Mouse (Mus musculus) liver, embryonic 16.5 days (tissue): ENCODE measurements at regions not wholly inside any gene's neighbourhood (a gene's known extent, or its start where the extent isn't known, plus 50 kb on each side); places are given as distances from the start of the nearest gene placed in this dataset.

Source experiments
- ATAC-seq: fragments of 200-750 bp; cut with Nextera tagmentation; 2 replicates; pipeline ENCODE4 v1.8.0; 2017; ENCODE audit warnings: low read depth, mild to moderate bottlenecking, moderate number of reproducible peaks, moderate library complexity
- H3K27ac ChIP-seq: fragments of 300-500 bp; sonication (generic); 2 replicates; pipeline ENCODE4 v1.5.1; 2014; ENCODE audit warnings: mild to moderate bottlenecking, low read length
- H3K27me3 ChIP-seq: fragments of 300-500 bp; sonication (generic); 2 replicates; pipeline ENCODE4 v1.6.1; 2014; ENCODE audit warnings: low read depth, low read length, mixed read lengths; ENCODE audit not compliant: control insufficient read depth, insufficient read depth
- H3K36me3 ChIP-seq: fragments of 300-500 bp; sonication (generic); 2 replicates; pipeline ENCODE4 v1.6.1; 2014; ENCODE audit warnings: mild to moderate bottlenecking; ENCODE audit not compliant: control insufficient read depth, insufficient read depth
- H3K4me1 ChIP-seq: fragments of 300-500 bp; sonication (generic); 2 replicates; pipeline ENCODE4 v1.6.1; 2014; ENCODE audit warnings: low read depth, low read length, mixed read lengths; ENCODE audit not compliant: control insufficient read depth
- H3K4me2 ChIP-seq: fragments of 300-500 bp; sonication (generic); 2 replicates; pipeline ENCODE4 v1.6.1; 2014; ENCODE audit warnings: low read depth, low read length, mixed read lengths
- H3K4me3 ChIP-seq: fragments of 300-500 bp; sonication (generic); 2 replicates; pipeline ENCODE4 v1.5.1; 2014; ENCODE audit warnings: low read depth, mild to moderate bottlenecking, low read length
- H3K9ac ChIP-seq: fragments of 300-500 bp; sonication (generic); 2 replicates; pipeline ENCODE4 v1.6.1; 2014; ENCODE audit warnings: low read depth, low read length
- H3K9me3 ChIP-seq: fragments of 300-500 bp; sonication (generic); replicated peaks from 2 replicates; pipeline ENCODE4 v1.6.1; 2016; ENCODE audit warnings: low read length; ENCODE audit not compliant: control insufficient read depth
- WGBS: fragments of 180-500 bp; shearing (Covaris S2); extraction: QIAGEN DNeasy Blood & Tissue Kit; methylation state at CpG from one replicate; pipeline ENCODE4 v1.1.7; 2014; ENCODE audit not compliant: insufficient replicate concordance; 5-methylcytosine and 5-hydroxymethylcytosine counted together

DNA sequence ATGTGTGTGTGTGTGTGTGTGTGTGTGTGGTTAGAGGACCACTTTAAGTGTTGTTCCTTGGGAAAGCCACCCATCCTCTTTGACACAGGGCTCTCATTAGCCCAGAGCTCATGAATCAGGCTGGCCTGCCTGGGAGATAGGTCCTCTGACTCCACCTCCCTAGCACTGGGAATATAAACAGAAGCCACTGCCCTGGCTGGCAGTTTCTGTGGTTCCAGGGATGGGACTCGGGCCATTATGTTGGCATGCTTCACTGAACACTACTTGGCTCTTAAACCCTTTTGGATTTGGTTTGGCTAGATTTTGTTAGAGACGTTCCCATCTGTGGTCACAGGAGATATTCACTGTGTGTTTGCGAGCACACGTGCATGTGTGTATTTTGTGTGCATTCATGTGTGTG, 100.2 kb upstream of the Zbtb40 start:
- WGBS: 80% methylated on average over 4 of the region's 4 CpGs
- Histone ChIP-seq H3K9me3 (0 out of 2 replicates have a peak, but pooled peaks cover 2% of the 10 kb centered on the region), H3K27ac (no peak overlapping the region), H3K27me3 (no peaks in the 10 kb centered on the region), H3K36me3 (no peaks in the 10 kb centered on the region), H3K4me1 (no peaks in the 10 kb centered on the region), H3K4me2 (no peak overlapping the region), H3K4me3 (no peak overlapping the region), H3K9ac (no peak overlapping the region)
- no peak for ATAC-seq

DNA sequence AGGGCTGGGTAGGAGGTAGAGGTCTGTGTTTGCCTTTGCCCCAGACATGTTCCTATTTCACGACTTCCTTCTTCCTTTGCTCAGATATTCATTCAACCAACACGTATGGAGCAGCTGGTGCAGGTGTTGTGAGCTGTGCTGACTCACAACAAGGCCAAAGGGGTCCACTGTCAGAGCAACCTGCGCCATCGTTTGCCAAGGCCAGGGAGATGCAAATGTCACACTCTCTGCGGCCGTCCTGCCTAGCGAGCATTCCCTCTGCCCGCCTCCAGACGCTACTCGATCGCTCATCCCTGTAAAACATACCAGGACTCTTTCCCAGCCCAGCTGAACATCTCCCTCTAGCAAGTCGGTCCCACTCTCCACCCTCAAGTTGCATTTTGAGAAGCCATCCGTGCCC, 99.2 kb upstream of the Zbtb40 start:
- 63% methylated on average over 13 of the region's 13 CpGs for WGBS
- Histone ChIP-seq H3K27ac (no peak overlapping the region), H3K4me2 (no peak overlapping the region), H3K36me3 (no peaks in the 10 kb centered on the region), H3K27me3 (no peaks in the 10 kb centered on the region), H3K9ac (no peak overlapping the region), H3K4me3 (no peak overlapping the region), H3K9me3 (0 out of 2 replicates have a peak, but pooled peaks cover 2% of the 10 kb centered on the region), H3K4me1 (no peaks in the 10 kb centered on the region)
- no peak for ATAC-seq

DNA sequence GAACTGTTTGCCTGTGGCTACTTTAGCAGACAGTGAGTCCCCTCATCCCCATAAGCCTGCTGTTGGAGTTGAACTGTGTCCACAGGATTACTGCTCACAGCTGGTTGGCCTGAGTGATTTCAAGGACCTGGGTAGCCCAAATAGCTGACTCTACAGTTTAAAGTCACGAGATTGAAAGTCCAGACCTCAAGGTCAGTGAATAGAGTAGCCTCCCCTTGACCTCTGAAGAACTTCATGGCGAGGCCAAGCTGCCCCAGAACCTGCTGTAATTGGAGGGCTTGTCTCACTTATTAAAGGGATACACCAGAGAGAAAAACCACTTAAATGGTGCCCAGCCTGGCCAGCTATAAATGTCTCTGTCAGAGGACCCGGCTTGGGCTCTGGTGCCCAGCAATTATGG, 97.7 kb upstream of the Zbtb40 start:
- 38% methylated on average over 3 of the region's 3 CpGs for WGBS

DNA sequence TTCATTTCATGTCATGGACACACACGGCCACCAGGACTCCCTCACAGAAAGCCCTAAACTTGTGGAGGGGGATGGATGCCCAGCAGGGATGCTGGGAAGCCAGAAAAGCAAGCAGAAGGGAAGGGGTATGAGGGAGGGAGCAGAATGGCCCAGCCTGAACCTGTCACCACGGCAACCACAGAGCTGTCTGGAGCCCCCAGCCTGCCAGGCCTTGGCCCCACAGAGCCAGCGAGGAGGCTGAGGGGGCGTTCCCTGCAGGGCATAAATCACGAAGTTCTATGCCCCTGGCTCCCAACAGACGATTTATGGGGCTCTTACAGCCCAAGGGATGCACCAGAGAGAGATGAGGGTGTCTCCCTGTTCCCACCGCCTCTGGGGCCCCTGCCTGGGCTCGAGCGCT, 93.7 kb upstream of the Zbtb40 start:
- H3K4me3 ChIP-seq: no peak overlapping the region
- H3K27ac ChIP-seq: no peak overlapping the region
- H3K9ac ChIP-seq: no peak overlapping the region
- WGBS: 46% methylated on average over 9 of the region's 9 CpGs
- no peaks in the 10 kb centered on the region for H3K9me3 ChIP-seq
- H3K4me1 ChIP-seq: no peaks in the 10 kb centered on the region
- no peak for ATAC-seq
- peaks cover 6% of the 10 kb centered on the region; the same call in 1 of the 2 replicates for H3K27me3 ChIP-seq
- no peaks in the 10 kb centered on the region for H3K36me3 ChIP-seq
- no peak overlapping the region for H3K4me2 ChIP-seq

More for the DNA sequence above, 97.7 kb upstream of the Zbtb40 start:
- Histone ChIP-seq H3K27me3 (no peaks in the 10 kb centered on the region; the same call in 1 of the 2 replicates), H3K4me3 (no peak overlapping the region), H3K9ac (no peak overlapping the region), H3K4me2 (no peak overlapping the region), H3K27ac (no peak overlapping the region), H3K9me3 (no peaks in the 10 kb centered on the region), H3K36me3 (no peaks in the 10 kb centered on the region), H3K4me1 (no peaks in the 10 kb centered on the region)
- no peak for ATAC-seq

DNA sequence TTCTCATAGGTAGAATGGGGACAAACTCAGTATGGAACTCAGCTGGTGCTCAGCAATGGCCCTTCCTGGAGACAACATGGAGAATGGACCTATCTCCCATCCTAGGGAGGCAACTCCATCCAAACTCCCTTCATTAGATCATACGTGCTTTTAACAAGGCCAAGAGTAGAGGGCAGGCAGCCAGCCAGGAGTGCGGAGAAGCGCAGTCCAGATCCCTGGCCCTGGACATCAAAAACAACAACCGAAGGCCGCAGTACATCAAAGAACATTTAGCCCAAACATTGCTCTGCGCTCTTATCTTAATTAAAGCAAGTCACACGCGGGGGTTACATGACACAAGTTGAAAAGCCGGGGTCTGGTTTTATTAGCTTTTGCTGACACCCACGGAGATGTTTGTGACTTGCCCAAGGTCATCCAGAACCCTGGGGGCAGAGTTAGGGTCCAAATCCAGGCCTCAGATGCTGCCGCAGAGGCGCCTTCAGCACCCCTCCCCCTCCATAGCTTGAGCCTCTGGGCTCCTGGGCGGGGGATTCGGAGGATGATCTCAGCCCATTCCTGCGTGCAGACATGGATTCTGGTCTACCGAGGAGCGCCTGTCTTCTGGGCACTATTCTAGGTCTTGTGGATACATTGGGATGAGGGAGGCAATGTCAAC, 90.6 kb upstream of the Zbtb40 start:
- H3K36me3 ChIP-seq: no peaks in the 10 kb centered on the region
- H3K4me3 ChIP-seq: no peak overlapping the region
- H3K27me3 ChIP-seq: peaks cover 8% of the 10 kb centered on the region; the same call in 1 of the 2 replicates
- no peaks in the 10 kb centered on the region for H3K4me1 ChIP-seq
- no peak overlapping the region for H3K27ac ChIP-seq
- H3K9ac ChIP-seq: no peak overlapping the region
- H3K9me3 ChIP-seq: no peaks in the 10 kb centered on the region
- 60% methylated on average over 17 of the region's 17 CpGs for WGBS
- H3K4me2 ChIP-seq: no peak overlapping the region
- no peak for ATAC-seq

DNA sequence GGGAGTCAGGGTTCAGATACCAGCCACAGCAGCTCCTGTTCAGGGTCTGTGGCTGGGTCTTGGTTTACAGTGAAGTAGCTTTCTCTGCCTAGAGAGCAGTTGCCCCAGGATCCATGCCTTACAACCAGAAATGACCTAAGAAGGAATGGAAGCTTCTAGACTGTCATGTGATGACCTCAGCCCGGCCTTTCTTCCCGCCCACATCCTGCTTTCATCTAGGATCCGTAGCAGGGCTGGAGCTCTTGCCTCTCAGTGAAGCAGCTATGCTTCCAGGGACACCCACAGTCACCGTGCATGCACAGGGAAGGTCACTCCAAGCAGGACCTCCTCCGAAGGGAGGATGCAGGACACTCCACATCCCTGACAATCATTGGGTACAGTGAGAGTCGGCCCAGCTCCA, 89.5 kb upstream of the Zbtb40 start:
- peaks cover 10% of the 10 kb centered on the region; the same call in 1 of the 2 replicates for H3K27me3 ChIP-seq
- no peak overlapping the region for H3K4me2 ChIP-seq
- no peaks in the 10 kb centered on the region for H3K4me1 ChIP-seq
- H3K27ac ChIP-seq: no peak overlapping the region
- no peaks in the 10 kb centered on the region for H3K36me3 ChIP-seq
- no peak overlapping the region for H3K9ac ChIP-seq
- WGBS: 48% methylated on average over 6 of the region's 6 CpGs
- no peak for ATAC-seq
- no peaks in the 10 kb centered on the region for H3K9me3 ChIP-seq
- no peak overlapping the region for H3K4me3 ChIP-seq

DNA sequence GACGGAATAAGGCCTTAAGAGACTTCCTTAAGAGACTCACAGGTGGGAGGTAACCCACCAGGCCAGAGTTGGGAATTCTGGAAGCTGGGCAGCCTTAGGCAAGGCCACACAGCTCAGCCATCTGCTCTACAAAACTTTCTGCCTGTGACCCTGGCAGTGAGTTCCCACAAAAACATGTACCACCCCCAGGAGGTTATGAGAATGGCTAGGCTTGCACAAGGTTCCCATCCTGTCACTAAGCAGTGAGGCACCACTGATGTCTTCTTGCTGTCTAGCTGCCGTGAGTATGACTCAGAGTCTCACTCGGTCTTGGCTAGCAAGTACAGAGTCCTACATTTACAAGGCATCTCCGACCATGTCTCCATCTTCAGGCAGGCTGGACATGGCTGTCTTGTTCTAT, 87.7 kb upstream of the Zbtb40 start:
- ATAC-seq: no peak

DNA sequence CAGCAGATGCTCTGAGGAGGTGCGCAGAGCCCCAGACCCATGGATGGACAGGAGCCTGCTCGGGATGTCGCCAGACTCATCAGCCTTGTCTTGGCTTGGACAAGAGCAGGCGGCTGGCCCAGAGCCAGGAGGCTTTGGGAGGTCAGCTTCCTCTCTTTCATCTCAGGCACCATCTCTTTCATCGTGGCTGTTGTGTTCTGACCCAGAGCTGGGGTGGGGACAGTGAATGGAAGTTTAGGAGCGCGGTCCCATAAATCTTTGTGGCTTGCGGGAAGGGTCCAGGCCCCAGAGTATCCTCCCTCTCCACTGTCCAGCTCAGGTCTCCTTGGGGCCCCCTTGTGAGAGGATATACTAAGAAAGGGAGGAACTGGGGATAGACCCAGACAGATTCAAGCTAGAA, 87.2 kb upstream of the Zbtb40 start:
- Histone ChIP-seq H3K4me1 (no peaks in the 10 kb centered on the region), H3K9ac (no peak overlapping the region), H3K4me2 (no peak overlapping the region), H3K27me3 (peaks cover 16% of the 10 kb centered on the region), H3K27ac (no peak overlapping the region), H3K4me3 (no peak overlapping the region), H3K36me3 (no peaks in the 10 kb centered on the region), H3K9me3 (no peaks in the 10 kb centered on the region)
- WGBS: 64% methylated on average over 8 of the region's 8 CpGs
- no peak for ATAC-seq

More for the DNA sequence above, 87.7 kb upstream of the Zbtb40 start:
- no peak overlapping the region for H3K4me3 ChIP-seq
- H3K4me1 ChIP-seq: no peaks in the 10 kb centered on the region
- 50% methylated on average over 4 of the region's 4 CpGs for WGBS
- H3K9me3 ChIP-seq: no peaks in the 10 kb centered on the region
- no peak overlapping the region for H3K4me2 ChIP-seq
- H3K36me3 ChIP-seq: no peaks in the 10 kb centered on the region
- no peak overlapping the region for H3K27ac ChIP-seq
- H3K9ac ChIP-seq: no peak overlapping the region
- peaks cover 19% of the 10 kb centered on the region for H3K27me3 ChIP-seq

DNA sequence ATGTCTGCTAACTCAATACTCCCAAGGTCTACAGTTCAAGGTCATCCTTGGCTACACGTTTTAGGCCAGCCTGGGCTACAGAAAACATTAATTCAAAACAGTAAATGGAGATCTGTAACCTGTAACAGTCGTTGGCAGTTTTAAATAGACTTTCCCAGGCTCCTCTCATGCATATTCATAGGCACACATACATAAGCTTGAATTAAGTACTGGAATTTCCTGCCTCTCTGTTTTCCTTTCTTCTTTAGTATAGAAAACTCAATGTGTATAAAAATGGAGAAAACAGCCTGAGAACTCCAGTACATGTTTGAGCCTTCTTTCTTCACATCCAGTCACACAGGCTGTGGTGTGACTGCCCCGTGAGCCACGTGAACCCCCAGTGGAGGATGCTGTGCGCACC, 86.0 kb upstream of the Zbtb40 start:
- H3K4me2 ChIP-seq: no peak overlapping the region
- no peak for ATAC-seq
- H3K9ac ChIP-seq: no peak overlapping the region
- H3K27me3 ChIP-seq: peaks cover 20% of the 10 kb centered on the region
- H3K36me3 ChIP-seq: no peaks in the 10 kb centered on the region
- 48% methylated on average over 5 of the region's 5 CpGs for WGBS
- H3K4me1 ChIP-seq: no peaks in the 10 kb centered on the region
- H3K27ac ChIP-seq: no peak overlapping the region
- H3K9me3 ChIP-seq: no peaks in the 10 kb centered on the region
- no peak overlapping the region for H3K4me3 ChIP-seq
